8 mouse cellular contexts compared by ENCODE assay signal in the genomic region with DNA sequence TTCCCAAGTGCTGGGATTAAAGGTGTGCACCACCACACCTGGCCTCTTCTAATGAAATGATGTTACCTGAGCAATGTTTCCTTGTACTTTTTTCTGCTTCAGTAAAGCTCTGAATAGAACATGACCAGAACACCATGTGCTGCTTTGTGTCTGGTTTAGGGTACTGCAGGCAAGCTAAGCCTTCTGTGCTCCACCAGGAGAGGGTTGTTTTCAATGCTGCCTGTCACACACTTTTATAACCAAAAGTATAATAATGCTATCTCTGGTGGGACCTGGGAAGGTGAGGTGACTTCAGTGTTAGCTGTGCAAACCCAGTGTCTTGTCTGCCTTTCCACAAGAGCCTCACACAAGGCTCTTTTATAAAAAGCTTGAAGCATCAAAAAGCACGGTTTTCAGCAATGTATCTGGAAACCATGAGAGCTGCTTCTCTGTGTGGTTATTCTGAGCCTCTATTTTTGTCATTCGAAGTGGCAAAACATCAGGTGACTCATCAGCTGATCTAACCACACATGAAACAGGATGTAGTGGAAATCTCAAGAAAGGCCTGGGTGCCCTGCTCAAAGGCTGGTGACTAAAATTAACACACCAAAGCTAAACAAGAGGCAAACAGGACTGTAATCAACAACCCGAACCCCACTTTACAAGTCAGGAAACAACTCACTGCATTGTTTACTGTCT. TPM values are rescaled to one million over a fixed set of nuclear protein-coding genes. Genes with fewer than 3 reads are reported as not detected.
DNase-seq lines count a peak whose midpoint lies in the region; ATAC-seq and TF ChIP-seq lines count a peak whose summit lies in the region.

No protein-coding gene starts in this region.

- no peak overlapping the region for H3K4me2 ChIP-seq in heart, embryonic 11.5 days
- H3K4me2 ChIP-seq in forebrain, embryonic 11.5 days (ENCODE audit: low read depth, low read length, severe bottlenecking) = no peak overlapping the region

- no peaks in the 10 kb centered on the region for H3K9me3 ChIP-seq in G1E (replicated peaks)
- H3K9me3 ChIP-seq in heart, embryonic 11.5 days (replicated peaks; ENCODE audit: control insufficient read depth, low read length) = no peaks in the 10 kb centered on the region
- no peaks in the 10 kb centered on the region for H3K9me3 ChIP-seq in forebrain, embryonic 11.5 days (ENCODE audit: control insufficient read depth, low read length)

- H3K27me3 ChIP-seq in G1E (ENCODE audit: insufficient read depth, low read length) = no peaks in the 10 kb centered on the region
- no peaks in the 10 kb centered on the region for H3K27me3 ChIP-seq in heart, embryonic 11.5 days (ENCODE audit: control insufficient read depth, insufficient read depth, low read length)
- no peaks in the 10 kb centered on the region for H3K27me3 ChIP-seq in forebrain, embryonic 11.5 days (ENCODE audit: control insufficient read depth, insufficient read depth, low read length)

- WGBS in heart, embryonic 11.5 days (ENCODE audit: insufficient replicate concordance) = 45% methylated on average over 3 of the region's 3 CpGs
- WGBS in forebrain, embryonic 11.5 days = 81% methylated on average over 3 of the region's 3 CpGs

- H3K4me3 ChIP-seq in layer of hippocampus, adult 2 months = no peak overlapping the region
- no peak overlapping the region for H3K4me3 ChIP-seq in G1E (ENCODE audit: low read depth, low read length)
- H3K4me3 ChIP-seq in heart, embryonic 11.5 days (ENCODE audit: low read depth, low read length) = no peak overlapping the region
- H3K4me3 ChIP-seq in forebrain, embryonic 11.5 days (ENCODE audit: low read depth, low read length) = no peak overlapping the region

- DNase-seq in layer of hippocampus, adult 2 months (ENCODE audit: low spot score in 2 of 2) = peak in 1 of 2 experiments; percentile 64
- DNase-seq in layer of hippocampus, postnatal 36 days = no peak
- DNase-seq in G1E (ENCODE audit: low spot score) = no peak
- peak; percentile 93 for DNase-seq in naive thymus-derived CD4-positive, alpha-beta T cell, adult 2 months (ENCODE audit: low read depth)
- no peak for DNase-seq in adrenal gland, adult 18-20 months (ENCODE audit: low spot score in 2 of 2)
- DNase-seq in forebrain, embryonic 11.5 days (ENCODE audit: low spot score) = no peak
- DNase-seq in urinary bladder, postnatal 25 days (ENCODE audit: low spot score) = no peak

- peak; percentile 71 for TF ChIP-seq CTCF in layer of hippocampus, adult 2 months (conservative IDR thresholded peaks at IDR 0.05)
- no peak for TF ChIP-seq CTCF in G1E (IDR thresholded peaks at IDR 0.05; ENCODE audit: low read depth, low read length)

- 0 out of 2 replicates have a peak overlapping the region, but pooled peaks have one; percentile 1 for H3K9ac ChIP-seq in heart, embryonic 11.5 days (ENCODE audit: low read depth, low read length)
- no peak overlapping the region for H3K9ac ChIP-seq in forebrain, embryonic 11.5 days (ENCODE audit: low read length)

- ATAC-seq in G1E (ENCODE audit: extremely low read depth, insufficient number of reproducible peaks, low FRiP score, poor library complexity, severe bottlenecking) = peak; percentile 58
- ATAC-seq in heart, embryonic 11.5 days (replicated peaks; ENCODE audit: insufficient number of reproducible peaks, low FRiP score, low TSS enrichment) = no peak
- ATAC-seq in forebrain, embryonic 11.5 days (replicated peaks; ENCODE audit: low FRiP score) = no peak

- H3K4me1 ChIP-seq in G1E (ENCODE audit: insufficient read depth, low read depth, low read length) = peaks cover 7% of the 10 kb centered on the region
- peaks cover 14% of the 10 kb centered on the region; the same call in 1 of the 2 replicates for H3K4me1 ChIP-seq in heart, embryonic 11.5 days (ENCODE audit: control insufficient read depth, insufficient read depth, low read length)
- H3K4me1 ChIP-seq in forebrain, embryonic 11.5 days (replicated peaks; ENCODE audit: control insufficient read depth, insufficient read depth, low read length) = no peaks in the 10 kb centered on the region; the same call in 1 of the 2 replicates

- H3K36me3 ChIP-seq in G1E (replicated peaks) = peaks cover 96% of the 10 kb centered on the region
- H3K36me3 ChIP-seq in heart, embryonic 11.5 days (ENCODE audit: control insufficient read depth, insufficient read depth, low read length) = peaks cover 6% of the 10 kb centered on the region; the same call in 1 of the 2 replicates
- no peaks in the 10 kb centered on the region for H3K36me3 ChIP-seq in forebrain, embryonic 11.5 days (ENCODE audit: control insufficient read depth, insufficient read depth, low read length)

- H3K27ac ChIP-seq in layer of hippocampus, adult 2 months = peak overlapping the region; percentile 94
- H3K27ac ChIP-seq in heart, embryonic 11.5 days (ENCODE audit: low read depth, low read length) = peak overlapping the region; percentile 55
- H3K27ac ChIP-seq in forebrain, embryonic 11.5 days (ENCODE audit: low read depth, low read length) = no peak overlapping the region

RNA-seq across cellular contexts. Expression of a gene that starts 33.9 kb away (rescaled TPM):
- 10 to 100 TPM; 19.4 to 23.1 TPM for total RNA-seq in layer of hippocampus, adult 2 months (2021)
- 10 to 100 TPM; 18.4 to 19.4 TPM for total RNA-seq in layer of hippocampus, postnatal 36 days (2021)
- total RNA-seq in G1E (2014; fragmentation: Nextera tagmentation) (40.3 and 42.5 TPM in 2 replicates), G1E (2017) (33.8 and 43.3 TPM in 2 replicates)
- polyA plus RNA-seq in G1E (2012) = 37.4 and 40.3 TPM in 2 replicates
- polyA plus RNA-seq in heart, embryonic 11.5 days (2014; fragmentation: Nextera tagmentation; extraction: Ambion mirVana) = 26.7 and 27.2 TPM in 2 replicates
- total RNA-seq in adrenal gland, adult 18-20 months (2021) = 10 to 100 TPM; 29.7 to 36.2 TPM
- 35.7 and 44.0 TPM in 2 replicates for polyA plus RNA-seq in forebrain, embryonic 11.5 days (2014; fragmentation: Nextera tagmentation; extraction: Ambion mirVana)
